Mouse (Mus musculus): ENCODE data around the gene Kcnmb4. TPM values are rescaled to one million over a fixed set of nuclear protein-coding genes. Genes with fewer than 3 reads are reported as not detected.

Gene Kcnmb4
- polyA plus RNA-seq, 1 experiment from 2014 or later = 4.6 TPM

GRCm38 (mm10) chr10:116420976-116421375, 52.7 kb downstream of the Kcnmb4 start:
- H3K4me1 ChIP-seq = no peaks in the 10 kb centered on the region
- H3K4me2 ChIP-seq = no peak overlapping the region
- H3K9me3 ChIP-seq (replicated peaks) = no peaks in the 10 kb centered on the region
- WGBS = 77% methylated on average over 6 of the region's 6 CpGs
- no peak overlapping the region for H3K9ac ChIP-seq
- no peaks in the 10 kb centered on the region for H3K36me3 ChIP-seq
- H3K4me3 ChIP-seq (replicated peaks) = no peak overlapping the region
- H3K27me3 ChIP-seq = no peaks in the 10 kb centered on the region
- no peak overlapping the region for H3K27ac ChIP-seq
- ATAC-seq (replicated peaks; ENCODE audit: low FRiP score) = no peak

DNA sequence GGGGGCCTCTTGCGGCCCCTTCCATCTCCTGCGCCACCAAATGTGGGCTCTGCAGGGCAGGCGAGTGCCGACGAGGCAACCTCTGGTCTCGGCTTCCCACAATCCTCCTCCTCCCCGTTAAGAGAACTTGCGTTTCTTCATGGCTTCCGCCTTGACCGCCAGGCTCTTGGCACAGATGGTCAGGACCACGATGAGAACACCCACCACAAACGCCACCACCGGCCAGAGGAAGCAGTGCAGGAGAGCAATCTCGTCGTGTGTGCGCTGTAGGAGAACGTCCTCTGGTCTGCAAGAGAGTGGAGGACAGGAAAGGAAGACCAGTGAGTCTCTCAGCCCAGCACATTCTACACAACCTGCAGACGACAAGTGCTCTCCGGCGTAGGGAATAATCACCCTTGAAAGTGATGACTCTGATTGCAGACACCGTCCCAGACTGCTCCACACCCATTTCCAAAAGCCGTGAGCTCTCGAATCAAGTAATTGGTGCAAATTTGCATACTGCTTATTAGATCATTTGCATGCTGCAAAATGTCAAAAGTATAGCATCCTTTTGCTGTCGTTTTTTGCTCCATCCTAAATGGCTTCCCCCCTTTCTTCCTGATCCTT, 55.5 kb downstream of the Kcnmb4 start:
- 83% methylated on average over 24 of the region's 24 CpGs for WGBS
- no peak for ATAC-seq (replicated peaks; ENCODE audit: low FRiP score)
- Histone ChIP-seq H3K4me1 (no peaks in the 10 kb centered on the region), H3K27me3 (no peaks in the 10 kb centered on the region), H3K27ac (no peak overlapping the region), H3K9ac (no peak overlapping the region), H3K4me2 (no peak overlapping the region), H3K4me3 (replicated peaks) (no peak overlapping the region), H3K9me3 (replicated peaks) (no peaks in the 10 kb centered on the region), H3K36me3 (no peaks in the 10 kb centered on the region)

DNA sequence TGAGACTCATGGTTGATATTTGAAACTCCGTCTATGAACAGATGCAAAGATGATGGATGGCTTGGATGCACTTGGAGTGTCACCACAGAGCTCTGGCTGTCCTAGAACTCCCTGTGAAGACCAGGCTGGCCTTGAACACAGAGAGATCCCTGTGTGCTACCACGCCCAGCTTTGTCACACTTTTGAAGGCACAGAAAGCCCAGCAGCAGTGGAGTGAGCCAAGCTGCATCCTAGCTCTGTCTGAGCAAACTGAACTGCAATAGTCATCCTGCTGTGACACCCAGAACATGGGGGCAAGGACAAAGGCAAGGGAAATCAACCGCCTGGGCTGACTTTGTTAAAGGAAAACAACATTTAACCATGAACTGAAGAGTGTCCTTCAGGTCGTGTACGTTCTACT, 57.0 kb downstream of the Kcnmb4 start:
- Histone ChIP-seq H3K27me3 (no peaks in the 10 kb centered on the region), H3K4me1 (no peaks in the 10 kb centered on the region), H3K36me3 (no peaks in the 10 kb centered on the region), H3K27ac (no peak overlapping the region), H3K4me3 (replicated peaks) (no peak overlapping the region), H3K9me3 (replicated peaks) (no peaks in the 10 kb centered on the region), H3K4me2 (no peak overlapping the region), H3K9ac (no peak overlapping the region)
- ATAC-seq (replicated peaks; ENCODE audit: low FRiP score) = no peak
- 58% methylated on average over 5 of the region's 5 CpGs for WGBS

DNA sequence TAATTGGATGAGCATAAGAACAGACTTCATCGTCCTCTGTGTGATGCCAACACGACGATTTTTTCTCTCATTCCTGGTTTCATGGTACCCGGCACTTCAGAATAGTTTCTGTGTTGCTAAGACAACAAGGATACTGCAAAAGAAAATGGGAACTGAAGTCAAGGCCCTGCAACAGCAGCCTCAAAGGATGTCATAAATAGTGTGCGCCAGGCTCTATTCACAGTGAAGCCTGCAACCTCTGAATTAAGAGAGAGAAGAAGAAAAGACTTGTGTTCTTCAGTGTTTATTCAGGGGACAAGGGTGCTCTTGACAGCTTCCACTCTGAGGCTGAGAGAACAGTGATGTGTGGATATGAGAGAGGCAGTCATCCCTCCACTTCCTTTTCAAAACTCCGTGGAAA, 57.5 kb downstream of the Kcnmb4 start:
- Histone ChIP-seq H3K36me3 (no peaks in the 10 kb centered on the region), H3K4me1 (no peaks in the 10 kb centered on the region), H3K9ac (no peak overlapping the region), H3K27ac (no peak overlapping the region), H3K27me3 (no peaks in the 10 kb centered on the region), H3K4me2 (no peak overlapping the region), H3K9me3 (replicated peaks) (no peaks in the 10 kb centered on the region), H3K4me3 (replicated peaks) (no peak overlapping the region)
- ATAC-seq (replicated peaks; ENCODE audit: low FRiP score) = no peak
- WGBS = 81% methylated on average over 6 of the region's 6 CpGs

DNA sequence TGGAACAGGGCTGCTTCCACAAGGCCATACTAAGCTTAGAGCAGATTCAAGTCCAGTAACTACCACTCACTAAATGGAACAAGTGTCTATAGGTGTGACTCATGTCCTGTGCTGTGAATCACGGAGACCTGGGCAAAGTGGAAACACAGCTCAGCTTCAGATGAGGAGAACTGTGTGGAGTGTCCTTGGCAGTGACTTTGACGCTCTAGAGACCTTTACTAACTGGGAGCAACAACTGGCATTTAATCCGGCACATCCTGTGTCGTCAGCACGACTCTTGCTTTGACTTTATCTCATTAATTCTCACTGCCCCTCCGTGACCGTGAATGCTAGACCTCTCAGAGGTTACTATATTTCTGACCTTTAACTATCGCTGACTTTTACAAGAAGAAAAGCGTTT, 62.9 kb downstream of the Kcnmb4 start:
- no peak for ATAC-seq (replicated peaks; ENCODE audit: low FRiP score)
- Histone ChIP-seq H3K4me2 (no peak overlapping the region), H3K36me3 (no peaks in the 10 kb centered on the region), H3K4me1 (no peaks in the 10 kb centered on the region), H3K9ac (no peak overlapping the region), H3K27ac (no peak overlapping the region), H3K27me3 (no peaks in the 10 kb centered on the region), H3K4me3 (replicated peaks) (no peak overlapping the region), H3K9me3 (replicated peaks) (no peaks in the 10 kb centered on the region)
- WGBS = 34% methylated on average over 9 of the region's 9 CpGs

DNA sequence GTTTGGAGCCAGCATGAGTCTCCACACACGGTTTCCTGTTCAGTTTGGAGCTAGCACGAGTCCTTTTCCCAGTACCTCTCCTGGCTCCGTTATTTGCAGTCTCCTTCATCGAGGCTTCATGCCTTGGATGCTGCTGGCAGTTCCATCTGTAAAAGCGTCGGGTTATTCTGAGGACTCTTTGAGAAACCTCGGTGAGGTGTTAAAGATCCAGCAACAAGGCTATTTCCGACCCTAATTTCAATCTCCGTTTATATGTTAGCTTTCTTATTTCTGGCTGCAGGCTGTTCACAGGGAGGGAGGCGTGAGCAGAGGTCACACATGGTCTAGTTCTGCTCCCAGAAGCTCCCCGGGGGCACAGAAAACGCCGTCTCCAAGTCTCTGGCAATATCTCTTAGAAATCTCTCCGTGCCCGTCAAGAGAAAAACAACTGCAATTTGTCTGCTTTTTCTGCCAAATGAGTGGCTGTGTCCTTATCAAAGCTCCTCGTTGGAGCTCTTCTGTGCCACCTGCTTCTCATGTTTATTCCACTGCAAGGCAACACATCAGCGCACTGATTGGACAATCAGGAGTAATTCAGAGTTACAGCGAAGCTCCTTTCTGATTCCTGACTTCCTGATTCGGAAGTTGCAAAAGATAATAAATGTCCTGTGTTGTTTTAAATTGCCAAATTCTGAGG, 65.9 kb downstream of the Kcnmb4 start:
- H3K4me3 ChIP-seq (replicated peaks) = no peak overlapping the region
- no peak overlapping the region for H3K27ac ChIP-seq
- H3K9me3 ChIP-seq (replicated peaks) = no peaks in the 10 kb centered on the region
- no peaks in the 10 kb centered on the region for H3K27me3 ChIP-seq
- no peak for ATAC-seq (replicated peaks; ENCODE audit: low FRiP score)
- H3K36me3 ChIP-seq = no peaks in the 10 kb centered on the region
- no peak overlapping the region for H3K4me2 ChIP-seq
- 41% methylated on average over 19 of the region's 19 CpGs for WGBS
- no peak overlapping the region for H3K9ac ChIP-seq
- no peaks in the 10 kb centered on the region for H3K4me1 ChIP-seq

DNA sequence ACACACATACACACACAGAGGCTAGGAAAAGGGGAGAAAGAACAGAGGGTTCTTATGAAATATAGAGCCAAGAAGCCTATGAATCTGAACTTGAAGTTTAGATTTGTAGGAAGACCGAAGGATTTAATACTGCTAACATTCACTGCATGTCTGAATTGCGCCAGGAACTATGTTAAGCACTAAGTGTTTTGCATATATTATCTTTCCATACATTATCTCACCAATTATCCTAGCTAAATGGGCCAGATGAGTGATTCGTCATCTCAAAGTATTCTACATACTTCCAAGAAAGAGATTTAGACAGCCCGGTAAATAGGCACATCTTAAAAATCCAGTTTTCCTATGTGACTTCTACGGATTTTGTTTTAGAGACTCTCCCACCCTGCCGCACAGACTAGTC, 68.7 kb downstream of the Kcnmb4 start:
- H3K27ac ChIP-seq = no peak overlapping the region

GRCm38 (mm10) chr10:116403679-116404078, 70.0 kb downstream of the Kcnmb4 start:
- no peak overlapping the region for H3K27ac ChIP-seq
- no peak overlapping the region for H3K4me2 ChIP-seq
- no peaks in the 10 kb centered on the region for H3K36me3 ChIP-seq
- no peaks in the 10 kb centered on the region for H3K4me1 ChIP-seq
- no peak for ATAC-seq (replicated peaks; ENCODE audit: low FRiP score)
- H3K9me3 ChIP-seq (replicated peaks) = no peaks in the 10 kb centered on the region
- no peaks in the 10 kb centered on the region for H3K27me3 ChIP-seq
- no peak overlapping the region for H3K4me3 ChIP-seq (replicated peaks)
- WGBS = 74% methylated on average over 4 of the region's 4 CpGs
- H3K9ac ChIP-seq = no peak overlapping the region

More for the DNA sequence above, 68.7 kb downstream of the Kcnmb4 start:
- H3K4me3 ChIP-seq (replicated peaks) = no peak overlapping the region
- no peak overlapping the region for H3K4me2 ChIP-seq
- H3K9ac ChIP-seq = no peak overlapping the region
- ATAC-seq (replicated peaks; ENCODE audit: low FRiP score) = no peak
- H3K27me3 ChIP-seq = no peaks in the 10 kb centered on the region
- no peaks in the 10 kb centered on the region for H3K9me3 ChIP-seq (replicated peaks)
- H3K4me1 ChIP-seq = no peaks in the 10 kb centered on the region
- WGBS = 91% methylated on average over 6 of the region's 6 CpGs
- no peaks in the 10 kb centered on the region for H3K36me3 ChIP-seq

DNA sequence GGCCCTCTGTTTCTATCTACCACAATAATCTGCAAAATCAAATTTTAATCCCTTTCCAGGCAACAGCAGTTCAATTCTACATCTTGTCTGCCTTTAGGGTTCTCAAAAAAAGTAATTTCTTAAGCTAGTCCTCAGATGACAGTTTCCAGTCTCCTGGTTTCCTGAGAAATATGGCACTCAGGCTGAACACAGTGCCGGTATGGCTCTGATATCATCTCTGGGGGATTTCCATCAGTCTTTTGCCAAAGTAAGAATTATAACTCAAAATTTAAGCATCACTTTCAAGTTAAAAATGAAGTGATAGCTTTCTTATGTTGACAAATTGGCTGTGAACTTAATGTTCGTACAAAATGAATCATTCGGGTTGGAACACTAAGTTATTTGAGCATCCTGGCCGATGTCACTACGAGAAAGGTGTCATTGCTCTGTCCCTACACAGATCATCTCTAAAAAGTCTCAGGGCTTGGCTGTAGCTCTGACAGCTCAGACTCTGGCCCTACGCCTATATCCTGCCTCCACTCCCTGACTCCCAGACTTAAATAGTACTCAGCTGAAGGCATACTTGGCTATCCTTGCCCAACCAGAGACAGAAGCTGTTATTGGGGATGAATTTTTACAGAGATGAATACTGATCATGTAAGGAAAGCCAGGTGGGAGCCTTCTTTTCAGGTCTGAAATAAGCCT, 70.8 kb downstream of the Kcnmb4 start:
- Histone ChIP-seq H3K9me3 (replicated peaks) (no peaks in the 10 kb centered on the region), H3K4me3 (replicated peaks) (no peak overlapping the region), H3K27me3 (peaks cover 2% of the 10 kb centered on the region; the same call in 1 of the 2 replicates), H3K4me1 (peaks cover 5% of the 10 kb centered on the region; the same call in 1 of the 2 replicates), H3K9ac (no peak overlapping the region), H3K4me2 (no peak overlapping the region), H3K36me3 (no peaks in the 10 kb centered on the region), H3K27ac (no peak overlapping the region)
- no peak for ATAC-seq (replicated peaks; ENCODE audit: low FRiP score)
- WGBS = 80% methylated on average over 6 of the region's 6 CpGs

DNA sequence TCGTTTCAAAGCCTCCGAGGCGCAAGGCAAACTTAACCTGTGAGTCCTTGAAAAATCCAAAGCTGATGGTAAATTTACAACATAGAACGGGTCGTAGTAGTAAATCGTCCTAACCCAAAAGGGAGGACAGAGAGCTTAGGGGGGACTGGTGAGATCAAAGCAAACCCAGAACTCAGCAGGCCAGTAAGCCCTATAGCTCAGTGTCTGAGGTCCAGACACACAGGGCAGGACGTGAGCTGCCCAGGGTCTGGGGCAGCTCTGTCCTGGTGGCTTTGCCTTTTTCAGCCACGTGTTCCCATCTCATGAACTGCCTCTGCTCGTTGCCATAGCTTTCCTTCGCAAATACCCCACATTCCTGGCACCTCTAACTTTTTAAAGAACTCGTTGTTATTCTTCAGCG, 75.7 kb downstream of the Kcnmb4 start:
- peak; percentile 83 for ATAC-seq (replicated peaks; ENCODE audit: low FRiP score)

DNA sequence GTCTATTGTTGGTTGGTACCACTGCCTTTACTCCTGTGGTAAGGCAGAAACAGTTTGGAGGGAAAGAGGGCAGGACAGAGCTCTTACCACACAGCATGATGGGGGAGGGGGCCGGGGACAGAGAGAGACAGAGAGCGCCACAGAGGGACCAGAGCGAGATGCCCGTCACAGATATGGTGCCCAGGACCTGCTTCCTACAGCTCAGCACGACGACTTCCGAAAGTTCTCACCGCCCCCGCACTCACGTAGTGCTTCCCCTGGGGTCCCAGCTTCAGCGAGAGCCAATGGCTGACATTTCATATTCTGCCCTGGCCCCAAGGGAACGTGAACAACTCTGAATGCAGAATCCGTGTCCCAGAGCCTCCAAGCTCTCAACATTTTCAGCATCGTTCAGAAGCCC, 76.1 kb downstream of the Kcnmb4 start:
- peak overlapping the region; percentile 60 for H3K4me2 ChIP-seq
- ATAC-seq (replicated peaks; ENCODE audit: low FRiP score) = peak; percentile 41; the same call in 1 of the 2 replicates
- H3K4me3 ChIP-seq (replicated peaks) = peak overlapping the region; percentile 27
- peaks cover 10% of the 10 kb centered on the region for H3K4me1 ChIP-seq
- WGBS = 19% methylated on average over 14 of the region's 14 CpGs
- H3K36me3 ChIP-seq = no peaks in the 10 kb centered on the region
- H3K9ac ChIP-seq = no peak overlapping the region
- no peak overlapping the region for H3K27ac ChIP-seq
- H3K9me3 ChIP-seq (replicated peaks) = no peaks in the 10 kb centered on the region
- H3K27me3 ChIP-seq = peaks cover 2% of the 10 kb centered on the region; the same call in 1 of the 2 replicates

More for the DNA sequence above, 75.7 kb downstream of the Kcnmb4 start:
- WGBS = 23% methylated on average over 12 of the region's 12 CpGs
- Histone ChIP-seq H3K4me1 (peaks cover 10% of the 10 kb centered on the region), H3K27ac (no peak overlapping the region), H3K9ac (no peak overlapping the region), H3K4me3 (replicated peaks) (peak overlapping the region; percentile 27), H3K36me3 (no peaks in the 10 kb centered on the region), H3K4me2 (peak overlapping the region; percentile 60), H3K9me3 (replicated peaks) (no peaks in the 10 kb centered on the region), H3K27me3 (peaks cover 2% of the 10 kb centered on the region; the same call in 1 of the 2 replicates)

- WGBS = 78% methylated on average over 13 of the region's 13 CpGs
- H3K9ac ChIP-seq = no peak overlapping the region
- no peak overlapping the region for H3K27ac ChIP-seq
- ATAC-seq (replicated peaks; ENCODE audit: low FRiP score) = no peak
- H3K36me3 ChIP-seq = no peaks in the 10 kb centered on the region
- H3K9me3 ChIP-seq (replicated peaks) = no peaks in the 10 kb centered on the region
- peaks cover 2% of the 10 kb centered on the region; the same call in 1 of the 2 replicates for H3K27me3 ChIP-seq
- no peak overlapping the region for H3K4me3 ChIP-seq (replicated peaks)
- H3K4me1 ChIP-seq = peaks cover 10% of the 10 kb centered on the region
- H3K4me2 ChIP-seq = no peak overlapping the region
Measured at GRCm38 (mm10) chr10:116396966-116397365, 76.7 kb downstream of the Kcnmb4 start.
